Mouse (Mus musculus): ENCODE measurements around the gene Atp6v1c2. TPM values are rescaled to one million over a fixed set of nuclear protein-coding genes. Genes with fewer than 3 reads are reported as not detected.

Atp6v1c2 gene
- polyA plus RNA-seq (2015; fragmentation: Nextera tagmentation; extraction: Ambion mirVana): 55.6 and 56.4 TPM in 2 replicates

GRCm38 (mm10) chr12:17329259-17329658 lies at the start of gene Atp6v1c2:
Gene Atp6v1c2 (minus strand): TSS chr12:17329359.
- DNase-seq (ENCODE audit: low spot score) (no peak), ATAC-seq (no peak)
- H3K4me1 ChIP-seq (ENCODE audit: insufficient read depth, low read depth, low read length): no peaks in the 10 kb centered on the region
- H3K4me2 ChIP-seq (replicated peaks; ENCODE audit: low read depth, low read length): no peak within 1 kb of the TSS
- no peak within 1 kb of the TSS for H3K9ac ChIP-seq (replicated peaks; ENCODE audit: low read depth)
- no peak within 1 kb of the TSS for H3K27ac ChIP-seq (ENCODE audit: low read length)
- peaks cover 10% of the 10 kb centered on the region; the same call in 1 of the 2 replicates for H3K27me3 ChIP-seq (replicated peaks; ENCODE audit: insufficient read depth, low read length)
- H3K36me3 ChIP-seq (ENCODE audit: insufficient read depth, low read length): no peaks in the 10 kb centered on the region
- TF ChIP-seq CTCF (IDR thresholded peaks at IDR 0.05) (no peak), EP300 (IDR thresholded peaks at IDR 0.05) (no peak)
- no peak within 1 kb of the TSS for H3K4me3 ChIP-seq (ENCODE audit: low read depth, low read length)
- 61% methylated on average over 3 of the region's 3 CpGs for WGBS
- no peaks in the 10 kb centered on the region for H3K9me3 ChIP-seq (ENCODE audit: low read length)

- peaks cover 16% of the 10 kb centered on the region; the same call in 1 of the 2 replicates for H3K36me3 ChIP-seq (ENCODE audit: insufficient read depth, low read length)
- H3K4me2 ChIP-seq (replicated peaks; ENCODE audit: low read depth, low read length): no peak overlapping the region
- H3K9me3 ChIP-seq (ENCODE audit: low read length): no peaks in the 10 kb centered on the region
- no peaks in the 10 kb centered on the region for H3K27me3 ChIP-seq (replicated peaks; ENCODE audit: insufficient read depth, low read length)
- WGBS: 92% methylated on average over 6 of the region's 6 CpGs
- DNase-seq (ENCODE audit: low spot score) (no peak), ATAC-seq (no peak)
- no peak overlapping the region for H3K9ac ChIP-seq (replicated peaks; ENCODE audit: low read depth)
- TF ChIP-seq EP300 (IDR thresholded peaks at IDR 0.05): no peak
- TF ChIP-seq CTCF (IDR thresholded peaks at IDR 0.05): no peak
- H3K27ac ChIP-seq (ENCODE audit: low read length): no peak overlapping the region
- no peak overlapping the region for H3K4me3 ChIP-seq (ENCODE audit: low read depth, low read length)
- no peaks in the 10 kb centered on the region for H3K4me1 ChIP-seq (ENCODE audit: insufficient read depth, low read depth, low read length)
Measured at GRCm38 (mm10) chr12:17376521-17376920, 47.4 kb upstream of the Atp6v1c2 start.

GRCm38 (mm10) chr12:17375243-17375642 lies 46.1 kb upstream of the Atp6v1c2 start:
- Histone ChIP-seq H3K4me1 (ENCODE audit: insufficient read depth, low read depth, low read length) (no peaks in the 10 kb centered on the region), H3K9me3 (ENCODE audit: low read length) (no peaks in the 10 kb centered on the region), H3K27ac (ENCODE audit: low read length) (no peak overlapping the region), H3K9ac (replicated peaks; ENCODE audit: low read depth) (no peak overlapping the region), H3K4me3 (ENCODE audit: low read depth, low read length) (no peak overlapping the region), H3K36me3 (ENCODE audit: insufficient read depth, low read length) (peaks cover 16% of the 10 kb centered on the region; the same call in 1 of the 2 replicates), H3K27me3 (replicated peaks; ENCODE audit: insufficient read depth, low read length) (no peaks in the 10 kb centered on the region), H3K4me2 (replicated peaks; ENCODE audit: low read depth, low read length) (no peak overlapping the region)
- DNase-seq (ENCODE audit: low spot score): no peak
- no peak for ATAC-seq
- 77% methylated on average over 4 of the region's 4 CpGs for WGBS
- TF ChIP-seq EP300 (IDR thresholded peaks at IDR 0.05) (no peak), CTCF (IDR thresholded peaks at IDR 0.05) (no peak)

- H3K4me2 ChIP-seq (replicated peaks; ENCODE audit: low read depth, low read length): no peak overlapping the region
- peaks cover 16% of the 10 kb centered on the region; the same call in 1 of the 2 replicates for H3K36me3 ChIP-seq (ENCODE audit: insufficient read depth, low read length)
- ATAC-seq: no peak
- no peak overlapping the region for H3K27ac ChIP-seq (ENCODE audit: low read length)
- no peak overlapping the region for H3K9ac ChIP-seq (replicated peaks; ENCODE audit: low read depth)
- H3K27me3 ChIP-seq (replicated peaks; ENCODE audit: insufficient read depth, low read length): no peaks in the 10 kb centered on the region
- 94% methylated on average over 5 of the region's 5 CpGs for WGBS
- no peak for DNase-seq (ENCODE audit: low spot score)
- no peaks in the 10 kb centered on the region for H3K9me3 ChIP-seq (ENCODE audit: low read length)
- no peaks in the 10 kb centered on the region for H3K4me1 ChIP-seq (ENCODE audit: insufficient read depth, low read depth, low read length)
- H3K4me3 ChIP-seq (ENCODE audit: low read depth, low read length): no peak overlapping the region
- no peak for TF ChIP-seq CTCF (IDR thresholded peaks at IDR 0.05)
- no peak for TF ChIP-seq EP300 (IDR thresholded peaks at IDR 0.05)
Measured at GRCm38 (mm10) chr12:17373470-17373975, 44.4 kb upstream of the Atp6v1c2 start.

- H3K27ac ChIP-seq (ENCODE audit: low read length): no peak overlapping the region
- DNase-seq (ENCODE audit: low spot score): no peak
- no peaks in the 10 kb centered on the region for H3K4me1 ChIP-seq (ENCODE audit: insufficient read depth, low read depth, low read length)
- no peaks in the 10 kb centered on the region for H3K9me3 ChIP-seq (ENCODE audit: low read length)
- TF ChIP-seq EP300 (IDR thresholded peaks at IDR 0.05) (no peak), CTCF (IDR thresholded peaks at IDR 0.05) (no peak)
- peaks cover 16% of the 10 kb centered on the region; the same call in 1 of the 2 replicates for H3K36me3 ChIP-seq (ENCODE audit: insufficient read depth, low read length)
- H3K4me2 ChIP-seq (replicated peaks; ENCODE audit: low read depth, low read length): no peak overlapping the region
- H3K27me3 ChIP-seq (replicated peaks; ENCODE audit: insufficient read depth, low read length): no peaks in the 10 kb centered on the region
- no peak for ATAC-seq
- 67% methylated on average over 3 of the region's 3 CpGs for WGBS
- H3K4me3 ChIP-seq (ENCODE audit: low read depth, low read length): no peak overlapping the region
- no peak overlapping the region for H3K9ac ChIP-seq (replicated peaks; ENCODE audit: low read depth)
Measured at GRCm38 (mm10) chr12:17372696-17373095, 43.5 kb upstream of the Atp6v1c2 start.

- Histone ChIP-seq H3K27ac (ENCODE audit: low read length) (no peak overlapping the region), H3K4me2 (replicated peaks; ENCODE audit: low read depth, low read length) (no peak overlapping the region), H3K27me3 (replicated peaks; ENCODE audit: insufficient read depth, low read length) (no peaks in the 10 kb centered on the region), H3K4me1 (ENCODE audit: insufficient read depth, low read depth, low read length) (no peaks in the 10 kb centered on the region), H3K36me3 (ENCODE audit: insufficient read depth, low read length) (peaks cover 16% of the 10 kb centered on the region; the same call in 1 of the 2 replicates), H3K9ac (replicated peaks; ENCODE audit: low read depth) (no peak overlapping the region), H3K9me3 (ENCODE audit: low read length) (no peaks in the 10 kb centered on the region), H3K4me3 (ENCODE audit: low read depth, low read length) (no peak overlapping the region)
- no peak for DNase-seq (ENCODE audit: low spot score)
- ATAC-seq: no peak
- WGBS: 88% methylated on average over 8 of the region's 8 CpGs
- peak; percentile 36 for TF ChIP-seq CTCF (IDR thresholded peaks at IDR 0.05)
- TF ChIP-seq EP300 (IDR thresholded peaks at IDR 0.05): no peak
Measured at GRCm38 (mm10) chr12:17371589-17372235, 42.6 kb upstream of the Atp6v1c2 start.
